Mouse (Mus musculus) adrenal gland, adult 2 months (tissue): ENCODE data around the gene Ptger1. TPM values are rescaled to one million over a fixed set of nuclear protein-coding genes. Genes with fewer than 3 reads are reported as not detected.

Experiments used
- polyA plus RNA-seq: library from polyadenylated mRNA; depleted of rRNA; stranded (reverse); fragments of >200 nt; gene quantifications from 2 replicates; pipeline ENCODE4 v1.2.3, GENCODE M21; 2012; rRNA removed
- total RNA-seq, 2 experiments: library from RNA; stranded (reverse); gene quantifications; 2 replicates each; pipeline ENCODE4 v1.2.3; 2021

The Ptger1 gene
- total and polyA plus RNA-seq, 3 experiments, result 0.76 to 2.8 (median 1.1) TPM

Other genes starting within 250 kb of the Ptger1 start
- gene Scoc, start 208.3 kb upstream of the Ptger1 start, total RNA-seq, result 10 to 100 TPM; 73.5 to 82.5 TPM
- 0.93 and 1.2 TPM in 2 replicates for gene Scoc, start 208.3 kb upstream of the Ptger1 start, polyA plus RNA-seq
- gene Olfr370, start 130.9 kb upstream of the Ptger1 start, total RNA-seq, result not detected
- gene Olfr370, start 130.9 kb upstream of the Ptger1 start, polyA plus RNA-seq, result not detected in 2 replicates
- gene Ndufb7, start 100.0 kb upstream of the Ptger1 start, total RNA-seq, result 100 to 1,000 TPM; 209 to 258 TPM
- 402 and 495 TPM in 2 replicates for gene Ndufb7, start 100.0 kb upstream of the Ptger1 start, polyA plus RNA-seq
- gene Tecr, start 58.7 kb upstream of the Ptger1 start, total RNA-seq, result 100 to 1,000 TPM; 409 to 723 TPM
- gene Tecr, start 58.7 kb upstream of the Ptger1 start, polyA plus RNA-seq, result 1,113 and 1,272 TPM in 2 replicates
- gene Dnajb1, start 58.5 kb upstream of the Ptger1 start, total RNA-seq, result 10 to 100 TPM; 21.8 to 61.9 TPM
- 21.8 and 27.3 TPM in 2 replicates for gene Dnajb1, start 58.5 kb upstream of the Ptger1 start, polyA plus RNA-seq
- gene Gipc1, start 14.0 kb upstream of the Ptger1 start, total RNA-seq, result 10 to 100 TPM; 29.5 to 50.1 TPM
- gene Gipc1, start 14.0 kb upstream of the Ptger1 start, polyA plus RNA-seq, result 53.8 and 56.4 TPM in 2 replicates
- 100 to 1,000 TPM; 110 to 115 TPM for gene Pkn1, start 32.5 kb downstream of the Ptger1 start, total RNA-seq
- gene Pkn1, start 32.5 kb downstream of the Ptger1 start, polyA plus RNA-seq, result 138 and 164 TPM in 2 replicates
- gene Ddx39, start 48.5 kb downstream of the Ptger1 start, total RNA-seq, result 10 to 100 TPM; 15.3 to 20.9 TPM
- gene Ddx39, start 48.5 kb downstream of the Ptger1 start, polyA plus RNA-seq, result 13.4 and 14.1 TPM in 2 replicates
- gene Adgre5, start 74.6 kb downstream of the Ptger1 start, total RNA-seq, result 10 to 100 TPM; 31.5 to 40.7 TPM
- 34.5 and 35.2 TPM in 2 replicates for gene Adgre5, start 74.6 kb downstream of the Ptger1 start, polyA plus RNA-seq
- 10 to 100 TPM; 58.4 to 97.0 TPM for gene Adgrl1, start 233.4 kb downstream of the Ptger1 start, total RNA-seq
- gene Adgrl1, start 233.4 kb downstream of the Ptger1 start, polyA plus RNA-seq, result 101 and 112 TPM in 2 replicates